Mouse (Mus musculus) midbrain, embryonic 16.5 days (tissue): ENCODE data around the gene Tln1. TPM values are rescaled to one million over a fixed set of nuclear protein-coding genes. Genes with fewer than 3 reads are reported as not detected.

Source experiments
- ATAC-seq: fragments of 200-750 bp; cut with Nextera tagmentation; 2 replicates; pipeline ENCODE4 v1.8.0; 2017; ENCODE audit warnings: moderate TSS enrichment
- H3K27ac ChIP-seq: fragments of 300-500 bp; sonication (generic); 2 replicates; pipeline ENCODE4 v1.5.1; 2014; ENCODE audit warnings: mild to moderate bottlenecking, low read length, mixed read lengths
- H3K27me3 ChIP-seq: fragments of 300-500 bp; sonication (generic); 2 replicates; pipeline ENCODE4 v1.6.1; 2014; ENCODE audit warnings: low read depth, low read length, mixed read lengths; ENCODE audit not compliant: control insufficient read depth, insufficient read depth
- H3K36me3 ChIP-seq: fragments of 300-500 bp; sonication (generic); 2 replicates; pipeline ENCODE4 v1.6.1; 2014; ENCODE audit warnings: mild to moderate bottlenecking, low read length, moderate library complexity, mixed read lengths; ENCODE audit not compliant: control insufficient read depth, insufficient read depth
- H3K4me1 ChIP-seq: fragments of 300-500 bp; sonication (generic); 2 replicates; pipeline ENCODE4 v1.6.1; 2014; ENCODE audit warnings: mild to moderate bottlenecking, low read length, mixed read lengths; ENCODE audit not compliant: control insufficient read depth, insufficient read depth
- H3K4me2 ChIP-seq: fragments of 300-500 bp; sonication (generic); 2 replicates; pipeline ENCODE4 v1.6.1; 2014; ENCODE audit warnings: mild to moderate bottlenecking, low read length, mixed read lengths
- H3K4me3 ChIP-seq: fragments of 300-500 bp; sonication (generic); 2 replicates; pipeline ENCODE4 v1.5.1; 2014; ENCODE audit warnings: low read depth, mild to moderate bottlenecking, low read length, moderate library complexity, mixed read lengths
- H3K9ac ChIP-seq: fragments of 300-500 bp; sonication (generic); 2 replicates; pipeline ENCODE4 v1.6.1; 2014; ENCODE audit warnings: low read depth, low read length, mixed read lengths
- H3K9me3 ChIP-seq: fragments of 300-500 bp; sonication (generic); replicated peaks from 2 replicates; pipeline ENCODE4 v1.6.1; 2014; ENCODE audit warnings: mild to moderate bottlenecking, low read length, mixed read lengths; ENCODE audit not compliant: control insufficient read depth, poor library complexity, severe bottlenecking
- WGBS: fragments of 180-500 bp; shearing (Covaris S2); extraction: QIAGEN DNeasy Blood & Tissue Kit; methylation state at CpG from one replicate; pipeline ENCODE4 v1.1.7; 2014; 5-methylcytosine and 5-hydroxymethylcytosine counted together
- polyA plus RNA-seq: library from polyadenylated mRNA; unstranded; fragments of >200 nt; fragmentation: Nextera tagmentation; extraction: Ambion mirVana; gene quantifications from 2 replicates; pipeline ENCODE4 v1.2.1, GENCODE M21; 2015

The Tln1 gene
- polyA plus RNA-seq, 1 experiment from 2014 or later, result 62.9 TPM

GRCm38 (mm10) chr4:43591961-43592360 is 29.5 kb upstream of the Tln1 start:
- ATAC-seq, result no peak

GRCm38 (mm10) chr4:43591543-43591942 is 29.1 kb upstream of the Tln1 start:
- Histone ChIP-seq H3K9ac (no peak overlapping the region), H3K36me3 (no peaks in the 10 kb centered on the region), H3K27me3 (no peaks in the 10 kb centered on the region), H3K4me1 (no peaks in the 10 kb centered on the region), H3K4me3 (no peak overlapping the region), H3K9me3 (no peaks in the 10 kb centered on the region), H3K4me2 (no peak overlapping the region), H3K27ac (no peak overlapping the region)
- WGBS, result 86% methylated on average over 5 of the region's 5 CpGs
- no peak for ATAC-seq

More at GRCm38 (mm10) chr4:43591961-43592360, 29.5 kb upstream of the Tln1 start:
- no peak overlapping the region for H3K4me2 ChIP-seq
- no peaks in the 10 kb centered on the region for H3K27me3 ChIP-seq
- H3K9ac ChIP-seq, result no peak overlapping the region
- no peaks in the 10 kb centered on the region for H3K9me3 ChIP-seq
- H3K4me3 ChIP-seq, result no peak overlapping the region
- H3K36me3 ChIP-seq, result no peaks in the 10 kb centered on the region
- H3K27ac ChIP-seq, result no peak overlapping the region
- WGBS, result 80% methylated on average over 3 of the region's 3 CpGs
- no peaks in the 10 kb centered on the region for H3K4me1 ChIP-seq

GRCm38 (mm10) chr4:43587681-43588080 is 25.2 kb upstream of the Tln1 start:
- Histone ChIP-seq H3K4me2 (no peak overlapping the region), H3K4me1 (no peaks in the 10 kb centered on the region), H3K36me3 (peaks cover 13% of the 10 kb centered on the region; the same call in 1 of the 2 replicates), H3K9me3 (no peaks in the 10 kb centered on the region), H3K9ac (no peak overlapping the region), H3K27me3 (no peaks in the 10 kb centered on the region), H3K27ac (no peak overlapping the region), H3K4me3 (no peak overlapping the region)
- 71% methylated on average over 7 of the region's 7 CpGs for WGBS
- ATAC-seq, result no peak

- Histone ChIP-seq H3K27ac (no peak overlapping the region), H3K36me3 (peaks cover 20% of the 10 kb centered on the region; the same call in 1 of the 2 replicates), H3K4me2 (no peak overlapping the region), H3K9ac (no peak overlapping the region), H3K4me3 (no peak overlapping the region), H3K4me1 (no peaks in the 10 kb centered on the region), H3K27me3 (no peaks in the 10 kb centered on the region), H3K9me3 (no peaks in the 10 kb centered on the region)
- WGBS, result 82% methylated on average over 7 of the region's 8 CpGs
- ATAC-seq, result no peak
Observed at GRCm38 (mm10) chr4:43586411-43586810, 23.9 kb upstream of the Tln1 start.

GRCm38 (mm10) chr4:43585682-43586081 is 23.2 kb upstream of the Tln1 start:
- H3K4me2 ChIP-seq, result no peak overlapping the region
- H3K4me3 ChIP-seq, result no peak overlapping the region
- no peak overlapping the region for H3K27ac ChIP-seq
- no peaks in the 10 kb centered on the region for H3K4me1 ChIP-seq
- ATAC-seq, result no peak; the same call in 1 of the 2 replicates
- 55% methylated on average over 10 of the region's 10 CpGs for WGBS
- no peaks in the 10 kb centered on the region for H3K9me3 ChIP-seq
- H3K9ac ChIP-seq, result no peak overlapping the region
- no peaks in the 10 kb centered on the region for H3K27me3 ChIP-seq
- peaks cover 24% of the 10 kb centered on the region for H3K36me3 ChIP-seq

GRCm38 (mm10) chr4:43584444-43585416 is 22.2 kb upstream of the Tln1 start, which contains the start of gene Msmp:
Gene Msmp, minus strand, starts transcription at chr4:43584494.
- Histone ChIP-seq H3K4me3 (no peak within 1 kb of the TSS), H3K9me3 (no peaks in the 10 kb centered on the region), H3K27me3 (no peaks in the 10 kb centered on the region), H3K27ac (no peak within 1 kb of the TSS), H3K9ac (no peak within 1 kb of the TSS), H3K4me1 (peaks cover 3% of the 10 kb centered on the region), H3K4me2 (no peak within 1 kb of the TSS), H3K36me3 (peaks cover 24% of the 10 kb centered on the region)
- 73% methylated on average over 12 of the region's 12 CpGs for WGBS
- no peak for ATAC-seq

GRCm38 (mm10) chr4:43583421-43583820 is 20.9 kb upstream of the Tln1 start:
- Histone ChIP-seq H3K9me3 (no peaks in the 10 kb centered on the region), H3K4me2 (no peak overlapping the region), H3K4me1 (peaks cover 9% of the 10 kb centered on the region), H3K4me3 (no peak overlapping the region), H3K27ac (no peak overlapping the region), H3K27me3 (no peaks in the 10 kb centered on the region), H3K9ac (no peak overlapping the region), H3K36me3 (peaks cover 24% of the 10 kb centered on the region)
- ATAC-seq, result no peak
- WGBS, result 82% methylated on average over 7 of the region's 7 CpGs

- Histone ChIP-seq H3K4me2 (no peak overlapping the region), H3K4me3 (no peak overlapping the region), H3K27ac (no peak overlapping the region), H3K4me1 (peaks cover 15% of the 10 kb centered on the region), H3K9me3 (no peaks in the 10 kb centered on the region), H3K36me3 (peaks cover 24% of the 10 kb centered on the region), H3K9ac (no peak overlapping the region), H3K27me3 (no peaks in the 10 kb centered on the region)
- WGBS, result 91% methylated on average over 5 of the region's 5 CpGs
- no peak for ATAC-seq
Observed at GRCm38 (mm10) chr4:43582241-43582640, 19.8 kb upstream of the Tln1 start.

- Histone ChIP-seq H3K4me2 (no peak overlapping the region), H3K9me3 (no peaks in the 10 kb centered on the region), H3K9ac (no peak overlapping the region), H3K36me3 (peaks cover 24% of the 10 kb centered on the region), H3K27ac (no peak overlapping the region), H3K4me1 (peaks cover 23% of the 10 kb centered on the region), H3K27me3 (no peaks in the 10 kb centered on the region), H3K4me3 (no peak overlapping the region)
- no peak for ATAC-seq
- WGBS, result 96% methylated on average over 12 of the region's 12 CpGs
Observed at GRCm38 (mm10) chr4:43581381-43581780, 18.9 kb upstream of the Tln1 start.
